Mouse (Mus musculus): ENCODE data around the gene Rgs11. TPM values are rescaled to one million over a fixed set of nuclear protein-coding genes. Genes with fewer than 3 reads are reported as not detected.

Gene Rgs11
- polyA plus RNA-seq, 1 experiment, result 0.03 TPM

GRCm38 (mm10) chr17:26239551-26239950 is 36.8 kb downstream of the Rgs11 start:
- Histone ChIP-seq H3K4me1 (ENCODE audit: control insufficient read depth) (peaks cover 66% of the 10 kb centered on the region), H3K4me3 (replicated peaks) (no peak overlapping the region), H3K9me3 (ENCODE audit: control insufficient read depth, low read length) (no peaks in the 10 kb centered on the region), H3K27me3 (ENCODE audit: control insufficient read depth) (no peaks in the 10 kb centered on the region), H3K36me3 (ENCODE audit: control insufficient read depth) (no peaks in the 10 kb centered on the region)
- TF ChIP-seq GATA1 (IDR thresholded peaks at IDR 0.05; ENCODE audit: low read length) (no peak), TAL1 (IDR thresholded peaks at IDR 0.05; ENCODE audit: low read length) (no peak)

GRCm38 (mm10) chr17:26240120-26240790 is 37.5 kb downstream of the Rgs11 start:
- H3K36me3 ChIP-seq (ENCODE audit: control insufficient read depth), result no peaks in the 10 kb centered on the region
- no peaks in the 10 kb centered on the region for H3K27me3 ChIP-seq (ENCODE audit: control insufficient read depth)
- no peaks in the 10 kb centered on the region for H3K9me3 ChIP-seq (ENCODE audit: control insufficient read depth, low read length)
- H3K4me1 ChIP-seq (ENCODE audit: control insufficient read depth), result peaks cover 64% of the 10 kb centered on the region
- TF ChIP-seq GATA1 (IDR thresholded peaks at IDR 0.05; ENCODE audit: low read length), result no peak
- no peak for TF ChIP-seq TAL1 (IDR thresholded peaks at IDR 0.05; ENCODE audit: low read length)
- H3K4me3 ChIP-seq (replicated peaks), result no peak overlapping the region

GRCm38 (mm10) chr17:26240990-26241389 is 38.2 kb downstream of the Rgs11 start:
- TF ChIP-seq GATA1 (IDR thresholded peaks at IDR 0.05; ENCODE audit: low read length) (no peak), TAL1 (IDR thresholded peaks at IDR 0.05; ENCODE audit: low read length) (no peak)
- no peaks in the 10 kb centered on the region for H3K9me3 ChIP-seq (ENCODE audit: control insufficient read depth, low read length)

DNA sequence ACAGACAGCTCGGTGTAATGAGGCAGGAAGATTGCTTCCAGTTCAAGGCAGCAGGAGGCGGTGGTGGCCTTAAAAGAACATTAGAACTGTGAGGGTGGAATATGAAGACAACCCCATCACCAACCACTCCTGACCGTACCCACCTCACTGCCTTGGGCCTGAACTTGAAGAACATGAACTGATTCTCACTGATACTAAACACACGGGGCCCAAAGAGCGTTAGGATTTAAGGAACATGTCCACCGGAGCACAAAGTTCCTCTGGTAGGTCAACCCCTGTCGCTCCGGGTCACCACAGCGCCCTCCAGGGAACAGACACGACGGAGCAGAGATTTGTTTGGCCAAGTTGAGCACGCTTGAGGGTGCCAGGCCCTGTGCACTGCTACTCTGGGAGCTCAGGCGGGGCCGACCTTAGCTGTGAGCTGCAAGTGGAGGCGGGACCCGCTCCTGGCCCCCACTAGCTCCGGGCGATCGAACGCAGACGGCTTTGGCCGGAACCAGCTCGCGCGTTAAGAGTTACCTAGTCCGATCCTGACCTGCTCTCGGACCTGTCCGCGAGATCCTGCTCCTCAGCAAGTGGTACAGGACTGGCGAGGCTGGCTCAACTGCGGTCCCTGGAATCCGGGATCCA is 40.8 kb downstream of the Rgs11 start:
- Histone ChIP-seq H3K36me3 (ENCODE audit: control insufficient read depth) (no peaks in the 10 kb centered on the region), H3K4me3 (replicated peaks) (peak overlapping the region; percentile 82), H3K4me1 (ENCODE audit: control insufficient read depth) (peaks cover 52% of the 10 kb centered on the region), H3K9me3 (ENCODE audit: control insufficient read depth, low read length) (no peaks in the 10 kb centered on the region), H3K27me3 (ENCODE audit: control insufficient read depth) (0 out of 2 replicates have a peak, but pooled peaks cover 2% of the 10 kb centered on the region)
- TF ChIP-seq TAL1 (IDR thresholded peaks at IDR 0.05; ENCODE audit: low read length), result no peak
- no peak for TF ChIP-seq GATA1 (IDR thresholded peaks at IDR 0.05; ENCODE audit: low read length)

More at GRCm38 (mm10) chr17:26240990-26241389, 38.2 kb downstream of the Rgs11 start:
- Histone ChIP-seq H3K27me3 (ENCODE audit: control insufficient read depth) (no peaks in the 10 kb centered on the region), H3K4me3 (replicated peaks) (no peak overlapping the region), H3K4me1 (ENCODE audit: control insufficient read depth) (peaks cover 61% of the 10 kb centered on the region), H3K36me3 (ENCODE audit: control insufficient read depth) (no peaks in the 10 kb centered on the region)

DNA sequence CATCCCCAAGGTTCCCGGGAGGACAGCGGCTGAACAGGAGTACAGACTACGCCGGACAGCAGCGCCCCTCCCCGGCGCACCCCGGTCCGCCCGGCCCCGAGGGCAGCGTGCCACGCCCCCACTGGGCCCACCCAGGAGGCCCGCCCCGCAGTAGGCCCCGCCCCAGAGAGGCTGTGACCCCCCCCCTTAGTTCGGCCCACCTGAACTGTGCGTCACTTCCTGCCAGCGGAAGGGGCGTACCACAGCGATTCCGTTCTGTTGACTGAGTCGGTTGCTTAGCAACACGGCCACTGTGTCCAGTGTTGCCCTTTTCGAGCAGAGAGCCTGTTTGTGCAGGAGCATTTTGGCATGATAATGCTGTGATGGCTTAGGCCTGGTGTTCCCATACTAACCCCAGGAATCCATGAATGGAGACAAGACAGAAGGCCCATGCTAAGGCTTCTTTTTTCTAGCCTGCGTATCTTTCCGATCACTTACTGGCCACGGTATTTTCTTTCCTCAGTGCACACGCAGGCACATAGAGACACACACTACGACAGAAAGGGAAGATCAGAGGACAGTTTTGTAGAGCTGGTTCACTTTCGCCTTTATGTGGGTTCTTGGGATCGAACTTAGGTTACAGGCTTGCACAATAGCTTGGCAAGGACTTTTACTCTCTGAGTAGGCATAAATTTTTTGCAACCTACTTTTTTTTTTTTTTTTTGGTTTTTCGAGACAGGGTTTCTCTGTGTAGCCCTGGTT is 41.5 kb downstream of the Rgs11 start, which contains the start of gene Fam234a:
Gene Fam234a, minus strand, starts transcription at position 142 of the 741 bp plus-strand sequence.
- no peak for TF ChIP-seq GATA1 (IDR thresholded peaks at IDR 0.05; ENCODE audit: low read length)
- H3K9me3 ChIP-seq (ENCODE audit: control insufficient read depth, low read length), result no peaks in the 10 kb centered on the region
- peaks cover 52% of the 10 kb centered on the region for H3K4me1 ChIP-seq (ENCODE audit: control insufficient read depth)
- 0 out of 2 replicates have a peak, but pooled peaks cover 2% of the 10 kb centered on the region for H3K27me3 ChIP-seq (ENCODE audit: control insufficient read depth)
- no peaks in the 10 kb centered on the region for H3K36me3 ChIP-seq (ENCODE audit: control insufficient read depth)
- H3K4me3 ChIP-seq (replicated peaks), result peak within 1 kb of the TSS; percentile 82

GRCm38 (mm10) chr17:26251886-26252538 is 49.3 kb downstream of the Rgs11 start:
- Histone ChIP-seq H3K27me3 (ENCODE audit: control insufficient read depth) (0 out of 2 replicates have a peak, but pooled peaks cover 2% of the 10 kb centered on the region), H3K4me1 (ENCODE audit: control insufficient read depth) (peaks cover 25% of the 10 kb centered on the region), H3K4me3 (replicated peaks) (peak overlapping the region; percentile 89), H3K9me3 (ENCODE audit: control insufficient read depth, low read length) (no peaks in the 10 kb centered on the region), H3K36me3 (ENCODE audit: control insufficient read depth) (peaks cover 23% of the 10 kb centered on the region)
- no peak for TF ChIP-seq TAL1 (IDR thresholded peaks at IDR 0.05; ENCODE audit: low read length)
- no peak for TF ChIP-seq GATA1 (IDR thresholded peaks at IDR 0.05; ENCODE audit: low read length)

DNA sequence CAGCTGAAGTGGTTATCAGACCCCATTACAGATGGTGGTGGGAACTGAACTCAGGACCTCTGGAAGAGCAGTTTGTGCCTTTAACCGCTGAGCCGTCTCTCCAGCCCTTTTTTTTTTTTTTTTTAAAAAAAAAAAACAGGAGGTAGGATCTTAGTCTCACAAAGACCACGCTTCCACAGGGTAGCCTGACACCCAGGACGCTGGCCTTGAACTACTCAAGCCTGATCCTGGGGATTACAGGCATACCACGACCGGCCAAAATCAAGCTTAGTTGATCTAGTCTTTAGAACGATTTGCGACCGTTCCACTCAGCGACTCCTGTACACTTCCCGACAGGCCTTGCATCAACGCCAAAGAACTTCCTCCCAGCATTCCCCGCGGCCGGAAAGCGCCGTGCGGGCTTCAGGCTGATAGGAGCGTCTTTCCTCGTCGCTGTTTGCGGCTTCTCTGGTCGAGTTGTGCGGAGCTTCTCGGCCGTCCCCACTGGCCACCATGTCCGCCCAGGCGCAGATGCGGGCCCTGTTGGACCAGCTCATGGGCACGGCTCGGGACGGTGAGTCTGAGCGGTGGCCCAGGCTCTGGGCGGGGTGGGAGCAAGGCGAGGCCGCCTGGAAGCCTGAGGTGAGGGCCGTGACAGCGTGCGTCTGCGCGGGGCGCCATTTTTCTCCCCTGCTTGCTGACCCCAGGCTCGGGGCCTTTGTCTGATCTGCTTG is 49.9 kb downstream of the Rgs11 start, which contains the start of gene Luc7l:
Gene Luc7l, plus strand, starts transcription at position 358 of the 713 bp plus-strand sequence.
- Histone ChIP-seq H3K4me1 (ENCODE audit: control insufficient read depth) (peaks cover 25% of the 10 kb centered on the region), H3K4me3 (replicated peaks) (peak within 1 kb of the TSS; percentile 89), H3K27me3 (ENCODE audit: control insufficient read depth) (0 out of 2 replicates have a peak, but pooled peaks cover 2% of the 10 kb centered on the region), H3K36me3 (ENCODE audit: control insufficient read depth) (peaks cover 30% of the 10 kb centered on the region), H3K9me3 (ENCODE audit: control insufficient read depth, low read length) (no peaks in the 10 kb centered on the region)
- TF ChIP-seq TAL1 (IDR thresholded peaks at IDR 0.05; ENCODE audit: low read length) (no peak), GATA1 (IDR thresholded peaks at IDR 0.05; ENCODE audit: low read length) (no peak)

GRCm38 (mm10) chr17:26253399-26253798 is 50.6 kb downstream of the Rgs11 start:
- H3K4me1 ChIP-seq (ENCODE audit: control insufficient read depth), result peaks cover 25% of the 10 kb centered on the region
- peaks cover 37% of the 10 kb centered on the region for H3K36me3 ChIP-seq (ENCODE audit: control insufficient read depth)
- no peak for TF ChIP-seq TAL1 (IDR thresholded peaks at IDR 0.05; ENCODE audit: low read length)
- no peak for TF ChIP-seq GATA1 (IDR thresholded peaks at IDR 0.05; ENCODE audit: low read length)
- H3K4me3 ChIP-seq (replicated peaks), result peak overlapping the region; percentile 89
- no peaks in the 10 kb centered on the region for H3K9me3 ChIP-seq (ENCODE audit: control insufficient read depth, low read length)
- no peaks in the 10 kb centered on the region for H3K27me3 ChIP-seq (ENCODE audit: control insufficient read depth)
